Mouse (Mus musculus) B cell, adult 2 months (primary cell): ENCODE measurements around the gene Lipn.
A peak's percentile ranks its signal among the peaks of the same experiment; 100 is the strongest.

ENCODE experiments used
- DNase-seq, 2 experiments: peaks; one replicate each; pipeline ENCODE4 v3.0.0; 2022

Lipn gene

DNA sequence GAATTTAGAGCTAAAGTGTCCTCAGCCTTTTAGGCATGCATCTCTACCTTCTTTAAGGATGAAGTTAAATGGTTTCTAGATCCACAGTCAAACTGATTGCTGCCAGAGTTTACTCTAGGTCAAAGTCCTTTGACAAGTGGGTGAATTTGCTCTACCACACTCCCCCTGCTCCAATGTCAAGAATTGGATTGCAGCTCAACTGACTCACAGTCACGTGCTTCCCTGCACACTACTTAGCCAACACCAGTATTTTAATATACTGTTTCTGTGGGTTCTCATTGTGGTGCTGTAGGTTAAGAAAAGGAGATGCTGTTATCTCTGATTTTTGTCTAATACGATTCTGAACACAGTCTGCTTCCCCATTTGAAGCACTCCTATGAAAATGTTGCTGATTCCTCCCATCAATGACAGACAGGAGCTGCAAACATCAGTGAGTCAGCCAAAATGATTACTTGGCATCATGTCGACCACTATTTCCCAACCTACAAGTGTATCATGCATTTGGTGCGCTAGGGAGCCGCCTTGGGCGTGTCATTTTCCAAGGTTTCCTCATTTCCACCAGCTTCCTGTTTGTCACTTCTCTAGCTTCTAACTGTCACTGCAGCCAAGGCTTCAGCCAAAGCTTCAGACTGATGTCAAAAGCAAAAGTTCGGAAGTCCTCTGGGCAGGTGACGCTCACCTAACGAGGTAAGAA, at the start of gene Lipn:
Lipn (plus strand) TSS at position 580 of the 694 bp plus-strand sequence.
- DNase-seq = no peak

- no peak for DNase-seq
Observed at GRCm38 (mm10) chr19:34021440-34022172, 45.6 kb upstream of the Lipn start.

- DNase-seq = peak; percentile 3 to 4
Observed at GRCm38 (mm10) chr19:34022759-34023158, 44.4 kb upstream of the Lipn start.

DNA sequence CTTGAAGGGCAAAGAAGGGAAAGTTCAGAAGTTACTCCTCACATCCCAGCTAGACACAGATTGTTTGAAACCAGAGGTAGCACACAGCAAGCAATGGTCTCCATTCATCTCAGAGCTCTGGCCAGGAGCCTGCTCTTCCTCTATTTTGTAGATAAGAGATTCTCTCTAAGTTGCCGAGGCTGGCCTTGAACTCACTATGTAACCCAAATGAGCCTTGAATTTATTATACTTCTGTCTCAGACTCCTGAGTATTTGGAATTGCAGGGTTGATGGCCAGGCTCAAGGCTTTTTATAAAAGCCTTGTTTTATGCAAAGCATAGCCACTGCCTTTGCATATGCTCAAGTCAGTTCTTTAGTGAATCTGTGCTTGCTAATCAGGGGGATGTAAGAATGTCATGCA, 27.4 kb upstream of the Lipn start:
- DNase-seq = no peak

GRCm38 (mm10) chr19:34043008-34043407, 24.1 kb upstream of the Lipn start:
- DNase-seq = no peak

- no peak for DNase-seq
Observed at GRCm38 (mm10) chr19:34049371-34050039, 17.7 kb upstream of the Lipn start.

GRCm38 (mm10) chr19:34051502-34051901, 15.7 kb upstream of the Lipn start:
- DNase-seq = no peak

DNA sequence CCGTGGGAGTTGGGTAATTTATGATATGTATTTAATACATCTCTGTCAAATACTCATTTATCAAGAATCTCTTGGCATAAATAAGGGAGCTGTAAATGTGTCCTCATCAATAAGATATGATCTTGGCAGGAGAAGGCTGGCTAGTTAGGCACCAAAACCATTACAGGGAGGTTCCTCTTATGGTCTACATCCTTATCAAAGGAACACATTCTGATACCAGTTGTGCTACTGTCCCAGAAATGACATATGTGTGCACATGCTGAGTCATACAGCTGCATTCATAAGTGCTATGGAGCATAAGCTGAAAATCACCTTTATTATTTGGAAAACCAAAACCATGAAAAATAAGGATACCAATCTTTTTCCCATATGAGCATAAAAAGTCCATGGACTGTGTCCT, 3.6 kb upstream of the Lipn start:
- no peak for DNase-seq

DNA sequence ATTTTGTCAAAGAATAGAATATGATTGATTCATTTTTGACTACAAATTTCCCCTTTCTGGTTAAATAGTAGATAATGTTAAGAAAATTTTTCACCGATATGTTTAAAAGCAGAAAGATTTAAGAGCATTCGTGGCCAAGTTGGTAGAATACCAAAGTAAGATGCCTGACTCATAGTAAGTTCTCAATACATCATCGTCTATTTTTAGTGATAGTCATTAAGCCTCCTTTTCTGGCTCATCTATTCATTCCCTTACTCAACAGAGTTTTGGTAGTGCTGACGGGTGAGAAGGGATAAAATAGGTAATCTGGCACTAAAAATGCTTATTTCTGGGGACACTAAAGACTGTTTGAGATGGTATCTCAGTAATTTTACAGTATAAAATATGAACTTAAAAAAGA, 3.1 kb upstream of the Lipn start:
- no peak for DNase-seq

DNA sequence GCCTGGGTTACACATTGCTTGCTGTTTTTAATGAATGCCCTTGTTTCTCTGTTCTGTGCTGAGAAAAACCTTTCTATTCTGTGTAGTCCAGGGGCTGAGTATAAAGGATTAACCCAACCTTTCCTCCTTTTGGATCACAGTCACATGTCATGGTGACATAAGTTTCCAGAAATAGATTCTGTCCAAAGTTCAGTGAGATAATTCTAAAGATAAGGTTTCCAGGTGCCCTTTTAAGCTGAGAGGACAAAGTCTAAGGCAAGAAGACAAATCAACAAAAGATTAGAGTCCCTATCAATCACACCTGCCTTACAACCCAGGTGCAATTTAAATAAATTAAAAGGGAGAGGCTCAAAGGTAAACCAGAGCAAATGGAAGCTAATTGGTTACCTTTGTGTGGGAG, 7.1 kb downstream of the Lipn start:
- no peak for DNase-seq

DNA sequence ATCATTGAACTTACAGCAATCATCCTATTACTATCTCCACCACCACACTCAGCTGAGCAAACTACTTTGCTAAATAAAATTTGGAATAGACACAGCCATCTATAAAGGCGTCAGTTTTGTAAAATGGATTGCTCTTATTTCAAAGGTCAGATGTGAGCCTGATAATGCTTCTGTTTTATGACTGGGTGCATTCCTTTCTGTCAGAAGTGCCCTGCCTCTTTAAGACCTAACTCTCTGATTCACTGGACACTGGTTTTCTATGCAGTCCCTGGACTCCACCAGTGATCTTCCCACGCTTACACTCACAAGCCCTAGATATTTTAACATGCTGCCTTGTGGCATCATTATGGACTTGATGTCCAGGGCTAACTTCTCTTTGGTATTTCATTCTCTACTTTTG, 11.0 kb downstream of the Lipn start:
- no peak for DNase-seq

GRCm38 (mm10) chr19:34089011-34089680, 22.0 kb downstream of the Lipn start:
- DNase-seq = no peak

DNA sequence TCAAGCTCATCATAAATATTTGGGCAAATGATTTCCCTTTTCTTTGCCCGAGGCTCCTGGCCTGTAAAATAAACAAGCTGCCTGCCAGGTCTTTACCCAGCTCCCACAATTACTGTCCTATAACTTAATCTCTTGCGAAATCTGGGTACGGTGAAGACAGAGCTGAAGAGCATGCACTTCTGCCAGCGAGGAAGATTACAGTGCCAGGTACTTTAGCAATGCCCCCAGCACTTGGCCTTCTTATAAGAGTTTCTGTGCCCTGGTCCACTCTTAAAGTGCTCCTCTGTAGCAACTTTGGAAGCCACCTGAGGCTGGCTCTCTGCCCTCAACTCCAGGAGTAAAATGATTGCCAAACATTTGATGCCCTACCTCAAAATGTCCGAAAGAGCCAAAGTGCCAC, 28.2 kb downstream of the Lipn start:
- no peak for DNase-seq

DNA sequence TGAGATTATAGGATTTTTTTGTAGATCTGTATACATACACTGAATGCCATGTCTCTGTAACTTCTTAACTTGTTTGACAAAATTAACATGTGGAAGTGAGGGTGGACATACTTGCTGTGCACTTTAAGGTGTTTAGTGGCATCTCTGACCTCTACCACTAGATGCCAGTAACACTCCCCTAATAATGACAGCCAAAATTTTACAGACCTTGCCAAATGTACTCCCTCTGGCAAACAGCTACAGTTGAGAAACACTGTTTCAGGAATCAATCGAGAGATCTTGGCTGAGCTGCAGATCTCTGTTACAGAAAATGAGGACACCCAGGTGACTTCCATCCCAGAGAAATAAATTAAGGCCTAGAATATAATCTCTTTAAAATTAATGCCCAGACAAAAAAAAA, 29.1 kb downstream of the Lipn start:
- DNase-seq = no peak

GRCm38 (mm10) chr19:34100633-34101032, 33.5 kb downstream of the Lipn start, which contains the start of gene Lipm:
Gene Lipm (plus strand): TSS chr19:34100933.
- DNase-seq = no peak

- DNase-seq = no peak
Observed at GRCm38 (mm10) chr19:34101888-34102287, 34.7 kb downstream of the Lipn start.

DNA sequence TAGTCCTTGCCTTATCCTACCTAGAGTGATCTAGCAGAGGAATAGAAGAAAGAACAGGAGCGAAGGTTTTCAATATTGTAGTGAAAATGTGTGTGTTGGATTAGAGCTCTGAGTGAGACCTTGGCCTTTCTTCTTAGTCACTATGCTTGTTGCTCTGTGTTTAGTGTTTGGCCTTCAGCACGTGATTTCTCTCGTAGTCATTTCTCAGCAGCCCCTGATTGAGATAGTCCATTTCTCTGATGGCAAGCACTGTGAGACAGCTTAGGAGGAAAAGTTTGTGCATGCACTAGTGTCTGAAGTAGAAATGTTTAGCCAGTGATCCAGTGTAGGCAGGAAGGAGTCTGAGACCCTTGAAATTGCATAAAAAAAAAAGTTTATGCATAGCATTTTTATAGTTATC, 37.7 kb downstream of the Lipn start:
- DNase-seq = no peak

GRCm38 (mm10) chr19:34119102-34119501, 51.9 kb downstream of the Lipn start:
- DNase-seq = no peak

DNA sequence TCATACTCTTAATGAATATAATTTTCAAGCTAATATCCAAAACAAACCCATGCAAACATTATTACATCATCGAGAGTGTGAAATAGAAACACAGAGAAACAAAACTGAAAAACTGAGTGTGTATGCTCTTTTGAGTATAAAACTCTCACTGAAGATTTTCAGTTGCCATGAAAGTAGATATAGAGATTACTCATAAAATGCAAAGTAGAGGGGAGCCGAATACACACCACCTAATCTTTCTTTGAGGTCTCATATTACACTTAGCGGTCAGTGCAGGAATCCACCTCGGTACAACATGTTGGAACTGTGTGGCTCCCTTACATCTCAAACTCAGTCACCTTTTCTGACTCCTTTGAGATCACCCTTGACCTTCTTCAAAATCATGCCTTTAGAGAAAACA, 52.5 kb downstream of the Lipn start:
- no peak for DNase-seq

DNA sequence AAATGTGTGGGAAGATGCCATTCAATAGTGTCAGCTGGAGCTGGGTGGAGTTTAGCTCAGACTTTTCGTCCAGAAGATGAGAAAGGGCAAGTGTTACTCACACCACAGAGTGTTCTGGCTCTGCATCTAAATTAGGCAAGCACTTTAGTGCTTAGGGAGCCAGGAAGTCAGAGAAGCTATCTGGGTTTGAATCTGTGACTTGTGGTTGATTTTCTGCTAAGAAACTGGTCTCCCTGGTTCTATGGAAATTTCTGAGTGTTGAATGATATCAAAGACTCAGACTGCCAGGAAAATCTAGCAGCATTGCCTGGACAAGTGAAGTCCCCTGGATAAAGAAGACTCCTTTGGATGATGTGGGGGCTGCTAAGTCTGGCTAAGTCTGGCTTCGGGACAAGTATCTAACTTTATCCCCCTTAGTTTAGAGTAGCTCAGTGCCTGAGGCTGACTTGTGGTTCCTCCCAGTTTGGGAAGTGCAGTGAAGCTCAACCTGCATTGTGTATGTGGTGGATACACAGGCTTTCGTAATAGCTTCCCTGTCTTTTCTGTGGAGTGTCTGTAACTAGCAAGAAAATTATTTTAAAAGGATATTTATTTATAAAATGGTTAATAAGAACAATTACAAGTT, 53.1 kb downstream of the Lipn start:
- DNase-seq = no peak
